Mouse (Mus musculus): Measurements from ENCODE around the gene Olfr340.
"Not testable (repeated sequence)": the region's sequence is repeated elsewhere in the genome, so short reads cannot be mapped to it uniquely, and the experiment has no call there.

The Olfr340 gene

DNA sequence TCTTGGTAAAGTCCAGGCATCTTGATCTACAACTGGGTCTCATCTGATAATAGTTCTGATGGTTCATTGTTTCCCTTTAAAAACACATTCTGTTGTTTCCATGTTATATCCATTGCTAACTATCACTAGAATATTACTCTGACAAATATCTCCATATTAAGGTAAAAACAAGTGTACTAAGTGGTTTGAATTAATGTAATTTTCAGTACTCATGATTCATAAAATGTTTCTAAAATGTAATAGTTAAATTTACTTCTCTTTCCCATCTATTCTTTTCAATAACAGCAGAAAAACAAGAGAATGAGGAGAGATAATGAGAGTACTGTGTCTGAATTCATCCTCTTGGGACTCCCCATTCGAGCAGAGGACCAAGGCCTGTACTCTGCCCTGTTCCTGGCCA is at the start of gene Olfr340:
Gene Olfr340, plus strand, starts transcription at position 301 of the 400 bp plus-strand sequence.
- no peak for DNase-seq (ENCODE audit: low spot score in 2 of 2)

DNA sequence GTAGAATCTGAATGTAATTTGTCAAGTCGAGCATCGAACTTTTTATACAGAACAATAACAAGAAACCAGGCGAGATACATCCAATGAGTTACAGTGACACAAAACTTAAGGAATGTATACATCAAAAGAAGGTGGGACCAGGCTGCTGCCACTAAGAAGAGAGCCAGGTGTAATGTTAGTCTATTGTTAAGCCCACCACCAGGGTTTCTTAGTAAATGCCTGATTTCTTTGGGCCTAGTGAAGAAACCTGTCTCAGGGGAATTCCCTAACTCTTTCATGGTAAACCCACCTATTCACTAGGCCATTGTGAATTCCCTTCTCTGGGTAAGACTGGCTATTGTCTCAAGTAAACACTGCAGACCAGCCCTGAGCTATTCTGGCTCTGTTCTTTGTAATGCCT is 37.2 kb upstream of the Olfr340 start:
- not testable (repeated sequence) for DNase-seq (ENCODE audit: low spot score in 2 of 2)

DNA sequence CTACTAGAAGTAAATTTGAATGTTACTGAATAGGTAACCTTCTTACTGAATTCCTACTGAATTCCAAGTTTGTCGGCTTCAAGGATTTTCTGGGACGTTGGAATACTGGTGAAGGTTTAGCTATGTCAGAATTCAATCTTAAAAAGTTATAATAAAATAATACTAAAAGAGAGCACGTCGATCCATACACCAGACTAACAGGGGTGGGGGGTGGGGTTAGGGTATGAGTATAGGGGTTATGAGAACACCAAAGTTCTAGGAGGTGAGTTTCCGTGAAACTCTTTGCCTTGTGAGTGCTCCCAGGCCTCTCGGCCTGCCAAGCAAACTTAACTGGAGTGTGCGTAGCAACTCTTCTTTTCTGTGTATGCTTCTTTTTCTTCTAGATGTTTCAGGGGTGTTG is 36.8 kb upstream of the Olfr340 start:
- DNase-seq (ENCODE audit: low spot score in 2 of 2): not testable (repeated sequence)

DNA sequence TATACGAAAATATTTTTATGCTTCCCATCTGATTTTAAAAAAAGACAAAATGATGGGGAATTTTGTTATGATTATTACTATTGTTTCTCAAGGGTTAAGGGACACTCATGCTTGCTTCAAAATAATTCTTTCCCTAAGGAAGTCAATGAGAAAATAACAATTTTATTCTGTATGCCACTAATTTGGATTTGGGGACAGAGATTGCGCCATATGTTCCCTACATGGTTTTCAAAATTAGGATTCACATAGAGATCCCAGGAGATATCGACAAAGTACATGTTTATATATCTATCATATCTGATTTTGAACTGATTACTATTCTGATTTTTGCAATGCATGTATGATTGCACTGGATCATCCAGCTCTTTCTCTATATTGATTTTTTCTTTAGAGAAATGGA is 33.7 kb upstream of the Olfr340 start, which contains the start of gene Olfr339:
Gene Olfr339, plus strand, starts transcription at position 301 of the 400 bp plus-strand sequence.
- DNase-seq (ENCODE audit: low spot score in 2 of 2): no peak

DNA sequence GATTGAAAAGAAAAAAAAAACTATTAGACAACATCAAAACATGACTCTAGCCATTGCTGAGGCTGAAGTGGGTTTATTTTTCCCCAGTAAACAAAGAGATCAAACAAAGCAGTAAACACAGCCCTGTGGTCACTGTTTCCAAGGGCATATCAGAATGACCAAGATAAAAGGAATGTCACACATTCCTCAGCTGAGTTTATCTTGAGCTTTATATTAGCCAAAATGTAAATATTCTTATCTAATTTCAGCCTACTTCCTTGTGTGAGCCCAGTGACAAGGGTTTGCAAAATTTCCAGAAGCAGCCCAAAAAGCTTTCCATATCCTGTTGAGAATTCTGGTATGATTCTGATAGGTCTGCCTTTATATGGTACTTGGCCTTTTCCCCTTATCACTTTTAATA is 21.2 kb downstream of the Olfr340 start:
- DNase-seq (ENCODE audit: low spot score in 2 of 2): no peak

DNA sequence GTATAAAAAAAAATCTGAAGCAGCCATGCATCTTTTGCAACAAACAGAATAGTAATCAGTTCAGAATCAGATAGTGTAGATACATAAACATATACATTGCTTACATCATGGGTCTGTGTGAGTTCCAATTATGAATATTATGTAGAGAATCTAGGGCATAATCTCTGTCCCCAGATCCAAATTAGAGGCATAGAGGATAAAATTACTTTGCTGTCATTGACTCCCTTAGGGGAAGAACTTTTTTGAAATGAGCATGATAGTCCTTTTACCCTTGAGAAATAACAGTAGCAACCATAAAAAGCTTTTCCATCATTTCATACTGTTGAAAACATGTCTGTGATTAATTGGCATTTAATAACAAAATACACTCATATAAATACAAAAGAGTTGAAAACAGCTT is 30.0 kb downstream of the Olfr340 start, which contains the start of gene Olfr341:
Gene Olfr341, minus strand, starts transcription at position 101 of the 400 bp plus-strand sequence.
- DNase-seq (ENCODE audit: low spot score in 2 of 2): no peak
